Mouse (Mus musculus): ENCODE data around the gene Uts2. TPM values are rescaled to one million over a fixed set of nuclear protein-coding genes. Genes with fewer than 3 reads are reported as not detected.

Gene Uts2
- total RNA-seq (2021) = not detected

DNA sequence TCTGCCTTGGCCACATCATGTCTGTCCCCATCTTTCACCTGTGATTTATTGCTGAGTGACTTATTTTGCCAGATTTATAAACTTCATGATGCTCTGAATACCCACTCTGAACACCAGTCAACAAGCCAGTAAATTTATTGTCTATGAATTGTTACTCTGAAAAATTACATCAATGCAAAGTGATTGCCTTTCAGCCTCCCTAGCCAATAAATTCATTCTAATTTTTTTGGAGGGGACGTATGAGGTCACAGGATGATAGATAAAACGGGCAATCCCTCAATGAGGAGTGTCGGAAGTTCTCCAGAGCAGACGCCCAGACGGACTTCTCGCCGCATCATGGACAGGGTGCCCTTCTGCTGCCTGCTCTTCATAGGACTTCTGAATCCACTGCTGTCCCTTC is at the start of gene Uts2:
Gene Uts2, plus strand, starts transcription at position 301 of the 400 bp plus-strand sequence.
- no peak for DNase-seq (ENCODE audit: extremely low spot score in 1 of 2, low spot score in 1 of 2)

DNA sequence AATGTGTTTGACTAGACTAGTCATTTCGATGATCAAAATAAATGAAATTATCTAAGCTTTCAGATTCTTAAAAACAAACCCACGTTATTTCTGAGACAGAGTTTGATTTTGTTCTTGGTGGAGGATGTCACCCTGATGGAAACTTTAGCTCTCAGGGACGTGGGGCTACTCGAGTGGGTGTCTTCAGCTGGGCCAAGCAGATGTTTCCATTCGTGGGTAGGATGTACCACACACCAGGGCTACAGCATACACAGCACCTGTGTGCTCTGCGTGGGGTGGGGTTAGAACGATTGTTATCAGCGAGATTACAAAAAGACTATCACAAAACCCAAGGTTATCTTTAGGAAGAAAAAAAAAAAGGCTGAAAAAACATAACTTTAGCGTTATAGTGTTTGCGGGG is 45.9 kb upstream of the Uts2 start:
- DNase-seq (ENCODE audit: extremely low spot score in 1 of 2, low spot score in 1 of 2) = no peak

GRCm38 (mm10) chr4:150956369-150957105 is 40.4 kb upstream of the Uts2 start:
- DNase-seq (ENCODE audit: extremely low spot score in 1 of 2, low spot score in 1 of 2) = peak in 1 of 2 experiments; percentile 21

- DNase-seq (ENCODE audit: extremely low spot score in 1 of 2, low spot score in 1 of 2) = no peak
These were observed 39.8 kb upstream of the Uts2 start for GRCm38 (mm10) chr4:150957106-150957458.

GRCm38 (mm10) chr4:150958536-150958935 is 38.4 kb upstream of the Uts2 start:
- DNase-seq (ENCODE audit: extremely low spot score in 1 of 2, low spot score in 1 of 2) = no peak

DNA sequence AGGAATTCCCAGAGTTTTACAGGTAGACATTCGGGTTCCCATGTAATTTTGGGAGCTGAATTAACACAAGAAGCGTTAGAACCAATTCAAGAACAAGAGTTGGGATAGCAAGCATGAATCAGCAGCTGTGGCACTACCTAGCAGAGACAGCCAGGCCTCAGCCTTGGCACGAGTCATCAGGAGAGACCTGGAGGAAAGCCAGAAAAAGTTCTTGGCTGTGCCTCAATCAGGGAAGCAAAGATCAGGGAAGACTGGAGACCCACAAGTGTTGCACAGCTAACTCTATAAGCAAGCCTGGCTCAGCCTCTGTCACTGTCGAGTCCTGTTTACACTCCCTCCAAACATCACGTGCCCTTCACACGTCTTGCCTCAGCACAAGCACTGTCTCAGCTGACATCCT is 34.7 kb upstream of the Uts2 start:
- no peak for DNase-seq (ENCODE audit: extremely low spot score in 1 of 2, low spot score in 1 of 2)

- no peak for DNase-seq (ENCODE audit: extremely low spot score in 1 of 2, low spot score in 1 of 2)
These were observed 33.2 kb upstream of the Uts2 start for GRCm38 (mm10) chr4:150963711-150964110.

DNA sequence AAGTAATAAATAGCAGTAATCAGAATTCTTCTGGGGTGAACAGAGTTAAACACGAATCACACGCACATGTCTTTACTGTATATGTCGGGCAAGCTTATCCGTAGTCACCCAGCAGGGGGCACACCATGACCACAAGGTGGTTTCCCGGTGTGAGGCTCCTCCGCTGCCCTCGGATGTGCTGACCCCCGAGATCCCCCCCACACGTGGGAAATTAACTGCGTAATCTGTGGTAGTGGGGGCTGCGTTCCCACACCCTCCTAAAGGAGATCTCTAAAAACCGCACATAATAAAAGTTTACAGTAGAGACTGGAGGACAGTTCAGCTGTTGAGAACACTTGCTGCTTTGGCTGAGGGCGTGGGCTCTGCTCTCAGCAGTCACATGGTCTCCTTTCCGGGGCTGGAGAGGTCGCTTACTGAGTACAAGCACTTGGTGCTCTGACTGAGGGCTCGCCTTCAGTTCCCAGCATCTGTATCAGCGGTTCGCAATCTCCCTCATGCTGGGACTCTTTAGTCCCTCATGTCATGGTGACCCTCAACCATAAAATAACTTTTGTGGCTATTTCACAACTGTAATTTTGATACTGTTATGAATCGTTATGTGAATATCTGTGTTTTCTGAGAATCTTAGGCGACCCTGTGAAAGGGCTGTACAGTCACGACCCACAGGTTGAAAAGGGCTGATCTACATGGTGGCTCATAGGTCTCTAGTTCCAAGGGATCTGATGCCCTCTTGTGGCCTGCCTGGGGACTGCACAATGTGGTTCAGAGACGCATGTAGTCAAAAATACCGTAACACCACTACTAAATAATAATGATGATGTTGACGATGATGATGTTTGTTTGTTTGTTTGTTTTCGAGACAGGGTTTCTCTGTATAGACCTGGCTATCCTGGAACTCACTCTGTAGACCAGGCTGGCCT is 32.0 kb upstream of the Uts2 start:
- peak; percentile 85 to 98 for DNase-seq (ENCODE audit: extremely low spot score in 1 of 2, low spot score in 1 of 2)

GRCm38 (mm10) chr4:150965555-150965951 is 31.3 kb upstream of the Uts2 start:
- DNase-seq (ENCODE audit: extremely low spot score in 1 of 2, low spot score in 1 of 2) = no peak

DNA sequence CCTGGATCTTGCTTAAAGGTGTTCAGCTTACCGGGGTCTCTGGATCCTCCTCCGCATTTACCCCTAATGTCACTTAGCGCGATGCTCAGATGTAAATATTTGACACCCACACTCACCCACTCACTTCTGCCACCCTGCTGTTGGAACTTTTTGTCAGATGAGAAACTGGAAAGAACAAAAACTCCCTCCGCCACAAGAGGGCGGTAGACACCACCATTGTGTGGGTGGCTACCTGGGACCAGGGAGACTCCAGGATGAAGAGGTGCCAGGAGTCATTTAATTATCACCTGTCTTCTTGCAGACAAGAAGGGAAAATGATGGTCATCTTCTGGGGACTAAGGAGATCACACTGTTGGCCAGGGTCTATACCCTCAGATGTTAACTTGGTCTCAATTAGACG is 30.3 kb upstream of the Uts2 start:
- DNase-seq (ENCODE audit: extremely low spot score in 1 of 2, low spot score in 1 of 2) = peak; percentile 65 to 82

DNA sequence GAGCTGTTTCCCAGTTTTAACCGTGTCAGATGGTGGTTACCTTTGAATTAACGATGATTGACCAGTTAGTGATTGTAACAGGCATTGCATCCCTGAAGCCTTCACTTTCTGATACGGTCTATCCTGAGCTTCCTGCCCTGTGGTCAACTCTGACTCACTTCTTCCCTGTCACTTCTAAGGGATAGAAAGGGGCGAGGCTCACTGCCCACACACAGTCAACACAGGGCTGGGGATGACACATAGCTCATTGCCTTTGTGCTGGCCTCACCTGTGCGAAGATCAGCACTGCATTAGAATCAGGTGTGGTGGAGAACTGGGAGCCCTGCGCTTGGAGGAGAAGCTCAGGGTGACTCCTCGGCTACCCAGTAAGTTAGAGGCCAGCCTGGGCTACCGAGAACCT is 27.9 kb upstream of the Uts2 start:
- no peak for DNase-seq (ENCODE audit: extremely low spot score in 1 of 2, low spot score in 1 of 2)

DNA sequence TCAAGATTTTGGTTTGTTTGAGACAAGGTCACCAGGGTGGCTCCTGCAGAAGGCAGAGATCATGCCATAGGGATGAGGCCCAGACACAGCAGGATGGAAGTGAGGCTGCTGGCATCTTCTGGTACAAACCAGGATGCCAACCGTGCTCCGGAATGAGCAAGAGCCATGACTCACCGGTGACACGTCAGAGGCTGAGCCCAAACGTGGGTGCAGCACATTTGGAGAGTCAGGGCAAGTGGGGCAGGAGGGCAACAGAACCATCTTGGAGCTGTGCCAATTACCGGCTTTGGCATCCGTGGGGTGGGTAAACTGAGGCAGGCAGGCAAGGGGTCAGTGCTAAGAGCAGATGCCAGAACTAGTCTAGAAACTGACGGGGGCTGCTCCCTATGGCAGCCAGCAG is 23.6 kb upstream of the Uts2 start:
- DNase-seq (ENCODE audit: extremely low spot score in 1 of 2, low spot score in 1 of 2) = no peak

DNA sequence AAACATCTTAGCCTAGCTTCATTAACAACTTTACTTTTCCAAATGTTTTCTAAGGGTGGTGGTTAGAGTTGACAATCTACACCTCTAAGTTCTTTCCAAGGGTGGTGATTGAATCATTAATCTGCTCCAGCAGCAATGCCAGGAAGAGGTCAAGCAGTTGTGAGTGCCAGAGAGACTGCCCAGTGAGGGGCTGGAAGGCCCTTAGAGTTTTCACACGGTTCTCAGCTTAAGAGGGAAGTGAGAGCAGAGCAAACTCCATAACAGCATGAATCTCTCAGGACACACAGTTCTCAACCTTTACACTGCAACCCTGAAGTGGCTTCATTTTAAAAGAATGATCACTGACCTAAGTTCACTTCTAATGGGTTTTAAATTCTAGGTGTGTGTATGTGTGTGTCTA is 21.8 kb upstream of the Uts2 start:
- DNase-seq (ENCODE audit: extremely low spot score in 1 of 2, low spot score in 1 of 2) = no peak

DNA sequence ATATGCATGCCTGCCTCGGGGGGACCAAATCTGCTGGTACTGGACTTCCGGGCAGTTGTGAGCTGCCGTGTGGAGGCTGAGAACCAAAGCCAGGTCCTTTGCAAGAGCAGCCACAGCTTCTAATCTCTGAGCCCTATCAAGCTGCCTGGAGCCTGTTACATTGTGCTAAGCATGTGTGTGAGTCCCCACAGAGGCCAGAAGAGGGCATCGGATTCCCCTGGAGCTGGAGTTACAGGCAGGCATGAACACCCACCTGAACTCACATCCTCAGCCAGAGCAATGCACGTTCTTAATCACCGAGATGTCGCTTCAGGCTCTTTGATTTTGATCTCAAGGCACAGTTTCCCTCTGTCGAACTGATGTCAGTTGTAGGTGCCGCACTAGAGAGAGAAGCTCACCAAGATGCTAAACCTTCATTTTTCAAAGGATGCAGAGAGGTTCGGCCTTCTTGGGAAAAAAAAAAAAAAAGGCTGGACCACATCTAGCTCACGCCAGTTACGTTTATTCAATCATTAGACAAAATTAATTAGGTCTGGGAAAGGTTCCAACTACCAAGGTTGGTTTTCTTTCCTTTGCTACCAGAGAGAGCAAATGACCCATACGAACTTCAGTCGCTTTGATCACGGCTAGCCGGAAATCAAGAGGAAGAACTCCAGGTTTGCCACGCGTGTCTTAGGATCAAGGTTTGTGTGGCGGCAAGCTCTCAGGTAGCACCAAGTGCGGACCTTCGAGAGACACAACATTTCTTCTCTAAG is 18.6 kb upstream of the Uts2 start:
- no peak for DNase-seq (ENCODE audit: extremely low spot score in 1 of 2, low spot score in 1 of 2)

- no peak for DNase-seq (ENCODE audit: extremely low spot score in 1 of 2, low spot score in 1 of 2)
These were observed 17.4 kb upstream of the Uts2 start for GRCm38 (mm10) chr4:150979455-150979854.

- no peak for DNase-seq (ENCODE audit: extremely low spot score in 1 of 2, low spot score in 1 of 2)
These were observed 16.7 kb upstream of the Uts2 start for GRCm38 (mm10) chr4:150980153-150980552.

DNA sequence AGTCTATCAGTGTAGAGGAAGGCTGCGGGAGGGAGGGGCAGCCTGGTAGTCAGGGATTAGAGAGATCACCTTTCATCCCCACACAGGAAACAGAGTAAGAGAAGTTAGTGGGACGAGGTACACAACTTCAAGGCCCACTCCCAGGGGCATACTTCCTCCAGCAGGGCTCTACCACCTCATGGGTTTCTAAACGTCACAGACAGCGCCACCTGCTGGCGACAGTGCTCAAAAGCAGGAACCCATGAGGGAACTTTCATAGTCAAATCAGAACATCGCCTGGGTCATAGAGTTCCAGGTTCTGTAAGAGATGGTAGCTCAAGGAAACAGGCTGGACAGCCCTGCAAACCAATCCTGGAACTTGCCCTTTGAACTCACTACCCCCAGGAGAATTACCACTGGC is 6.7 kb upstream of the Uts2 start:
- peak in 1 of 2 experiments; percentile 34 for DNase-seq (ENCODE audit: extremely low spot score in 1 of 2, low spot score in 1 of 2)

DNA sequence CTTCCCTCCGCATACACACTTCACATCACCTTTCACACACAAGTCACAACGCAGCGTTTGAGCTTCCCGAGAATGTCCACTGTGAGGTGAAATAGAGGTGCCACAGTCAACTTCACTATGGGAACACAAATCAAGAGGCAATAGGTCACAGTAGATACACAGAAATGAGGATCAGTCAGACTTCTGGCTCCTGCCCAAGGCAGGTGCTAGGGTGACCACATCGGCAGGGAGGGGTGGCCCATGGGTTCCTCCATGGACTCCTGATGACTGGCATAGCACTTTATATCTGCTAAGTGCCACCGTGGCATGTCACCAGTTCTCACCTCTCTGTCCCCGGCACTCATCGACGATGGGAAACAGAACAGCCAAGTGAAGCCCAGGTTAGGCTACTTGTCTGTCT is 1.7 kb downstream of the Uts2 start:
- no peak for DNase-seq (ENCODE audit: extremely low spot score in 1 of 2, low spot score in 1 of 2)

DNA sequence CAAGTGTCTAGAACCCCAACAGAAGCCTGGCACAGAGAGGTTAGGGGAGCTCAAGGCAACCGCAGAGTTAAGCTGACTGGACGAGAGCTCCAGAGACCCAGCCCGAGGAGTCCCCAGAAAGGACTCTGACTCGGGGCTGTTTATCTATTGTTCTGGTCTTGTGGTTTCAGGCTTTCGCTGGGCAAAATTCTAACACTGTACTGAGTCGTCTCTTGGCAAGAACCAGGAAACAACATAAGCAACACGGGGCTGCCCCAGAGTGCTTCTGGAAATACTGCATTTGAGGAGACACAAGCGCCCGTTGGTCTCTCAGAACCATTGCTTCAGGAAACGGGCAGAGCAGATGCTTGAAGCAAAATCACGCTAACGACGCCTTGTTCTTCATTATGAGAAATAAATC is 4.5 kb downstream of the Uts2 start:
- DNase-seq (ENCODE audit: extremely low spot score in 1 of 2, low spot score in 1 of 2) = no peak

- no peak for DNase-seq (ENCODE audit: extremely low spot score in 1 of 2, low spot score in 1 of 2)
These were observed 8.9 kb downstream of the Uts2 start for GRCm38 (mm10) chr4:151005656-151006318.
